Mouse (Mus musculus) left cerebral cortex, postnatal 4 days (tissue): ENCODE results near the gene Mtfr2. TPM values are rescaled to one million over a fixed set of nuclear protein-coding genes. Genes with fewer than 3 reads are reported as not detected.

Source experiments
- DNase-seq: peaks from one replicate; pipeline ENCODE4 v3.0.0-alpha.2; 2022
- intact Hi-C: fragments of 180-260 bp; cut with DNase I; formaldehyde crosslinking; loops from one replicate; pipeline ENCODE4 v1.15.1; 2025
- total RNA-seq, 2 experiments: library from RNA; stranded (reverse); gene quantifications; 2 replicates each; pipeline ENCODE4 v1.2.3; 2021

Mtfr2 gene
- 1 to 10 TPM; 1.4 TPM for total RNA-seq

- peak; percentile 97 for DNase-seq
- intact Hi-C loops, result no loop called here
These were observed at the start of gene Mtfr2 for GRCm38 (mm10) chr10:20347285-20348214. TSS of gene Mtfr2 (plus strand) at chr10:20347770.

GRCm38 (mm10) chr10:20298152-20298920 lies 49.2 kb upstream of the Mtfr2 start:
- DNase-seq, result no peak
- intact Hi-C loops, result no loop called here

GRCm38 (mm10) chr10:20299114-20299513 lies 48.5 kb upstream of the Mtfr2 start:
- DNase-seq, result no peak
- intact Hi-C loops, result no loop called here

- no peak for DNase-seq
- intact Hi-C loops, result no loop called here
These were observed 36.4 kb upstream of the Mtfr2 start for GRCm38 (mm10) chr10:20310969-20311769.

- intact Hi-C loops, result no loop called here
- DNase-seq, result peak; percentile 100
These were observed 35.4 kb upstream of the Mtfr2 start, which contains the start of gene Bclaf1 for GRCm38 (mm10) chr10:20311918-20312735. TSS of gene Bclaf1 (plus strand) at chr10:20312469.

GRCm38 (mm10) chr10:20312736-20313301 lies 34.8 kb upstream of the Mtfr2 start:
- peak; percentile 94 for DNase-seq
- intact Hi-C loops, result no loop called here

- DNase-seq, result no peak
- intact Hi-C loops, result no loop called here
These were observed 34.1 kb upstream of the Mtfr2 start for GRCm38 (mm10) chr10:20313447-20313846.

GRCm38 (mm10) chr10:20313941-20314340 lies 33.6 kb upstream of the Mtfr2 start:
- DNase-seq, result no peak
- intact Hi-C loops, result no loop called here

GRCm38 (mm10) chr10:20314797-20315196 lies 32.8 kb upstream of the Mtfr2 start:
- DNase-seq, result no peak
- intact Hi-C loops, result no loop called here

GRCm38 (mm10) chr10:20317466-20317865 lies 30.1 kb upstream of the Mtfr2 start:
- DNase-seq, result no peak
- intact Hi-C loops, result no loop called here

- no peak for DNase-seq
- intact Hi-C loops, result no loop called here
These were observed 21.3 kb upstream of the Mtfr2 start for GRCm38 (mm10) chr10:20326226-20326625.

- DNase-seq, result no peak
- intact Hi-C loops, result loop anchor here (10.0 kb wide), 1 partner anchor 644 kb away; no protein-coding TSS in a partner anchor
These were observed 16.3 kb upstream of the Mtfr2 start for GRCm38 (mm10) chr10:20331262-20331661.

GRCm38 (mm10) chr10:20337872-20338271 lies 9.7 kb upstream of the Mtfr2 start:
- no peak for DNase-seq
- intact Hi-C loops, result loop anchor here (10.0 kb wide), 1 partner anchor 637 kb away; no protein-coding TSS in a partner anchor

- no peak for DNase-seq
- intact Hi-C loops, result no loop called here
These were observed 1.8 kb upstream of the Mtfr2 start for GRCm38 (mm10) chr10:20345736-20346135.

- no peak for DNase-seq
- intact Hi-C loops, result no loop called here
These were observed 1.3 kb downstream of the Mtfr2 start for GRCm38 (mm10) chr10:20348894-20349293.

GRCm38 (mm10) chr10:20361542-20362449 lies 14.2 kb downstream of the Mtfr2 start:
- intact Hi-C loops, result loop anchor here (5.0 kb wide), 1 partner anchor 581 kb away; no protein-coding TSS in a partner anchor
- no peak for DNase-seq

GRCm38 (mm10) chr10:20362450-20363118 lies 15.0 kb downstream of the Mtfr2 start:
- intact Hi-C loops, result loop anchor here (5.0 kb wide), 1 partner anchor 580 kb away; no protein-coding TSS in a partner anchor
- peak; percentile 15 for DNase-seq

- DNase-seq, result no peak
- intact Hi-C loops, result loop anchor here (5.0 kb wide), 1 partner anchor 550 kb away; no protein-coding TSS in a partner anchor
These were observed 24.5 kb downstream of the Mtfr2 start for GRCm38 (mm10) chr10:20372046-20372445.
